Mouse (Mus musculus): ENCODE results near the gene Lat2. TPM values are rescaled to one million over a fixed set of nuclear protein-coding genes. Genes with fewer than 3 reads are reported as not detected.

Gene Lat2
- polyA plus RNA-seq, 1 experiment, result 5.9 TPM

- DNase-seq (ENCODE audit: low read depth), result no peak
- no peak for TF ChIP-seq CTCF (IDR thresholded peaks at IDR 0.05; ENCODE audit: borderline replicate concordance, extremely low read depth, insufficient read depth, insufficient read length)
- no peak for TF ChIP-seq POLR2A (IDR thresholded peaks at IDR 0.05; ENCODE audit: borderline replicate concordance, extremely low read depth, insufficient read depth, insufficient read length, poor library complexity, severe bottlenecking)
Measured at GRCm38 (mm10) chr5:134583006-134583883, 31.6 kb downstream of the Lat2 start.

- TF ChIP-seq CTCF (IDR thresholded peaks at IDR 0.05; ENCODE audit: borderline replicate concordance, extremely low read depth, insufficient read depth, insufficient read length) (peak; percentile 87), POLR2A (IDR thresholded peaks at IDR 0.05; ENCODE audit: borderline replicate concordance, extremely low read depth, insufficient read depth, insufficient read length, poor library complexity, severe bottlenecking) (peak; percentile 53; the same call in 1 of the 2 replicates)
- DNase-seq (ENCODE audit: low read depth), result peak; percentile 98
Measured at GRCm38 (mm10) chr5:134582221-134582907, 32.5 kb downstream of the Lat2 start.

GRCm38 (mm10) chr5:134581146-134581545 is 33.7 kb downstream of the Lat2 start, which contains the start of gene Rfc2:
Rfc2 (plus strand) TSS chr5:134581366.
- no peak for DNase-seq (ENCODE audit: low read depth)
- TF ChIP-seq POLR2A (IDR thresholded peaks at IDR 0.05; ENCODE audit: borderline replicate concordance, extremely low read depth, insufficient read depth, insufficient read length, poor library complexity, severe bottlenecking) (no peak), CTCF (IDR thresholded peaks at IDR 0.05; ENCODE audit: borderline replicate concordance, extremely low read depth, insufficient read depth, insufficient read length) (no peak)

- no peak for DNase-seq (ENCODE audit: low read depth)
- TF ChIP-seq CTCF (IDR thresholded peaks at IDR 0.05; ENCODE audit: borderline replicate concordance, extremely low read depth, insufficient read depth, insufficient read length) (no peak), POLR2A (IDR thresholded peaks at IDR 0.05; ENCODE audit: borderline replicate concordance, extremely low read depth, insufficient read depth, insufficient read length, poor library complexity, severe bottlenecking) (no peak)
Measured at GRCm38 (mm10) chr5:134579135-134579534, 35.7 kb downstream of the Lat2 start.

GRCm38 (mm10) chr5:134577534-134577933 is 37.3 kb downstream of the Lat2 start:
- TF ChIP-seq CTCF (IDR thresholded peaks at IDR 0.05; ENCODE audit: borderline replicate concordance, extremely low read depth, insufficient read depth, insufficient read length), result no peak
- no peak for TF ChIP-seq POLR2A (IDR thresholded peaks at IDR 0.05; ENCODE audit: borderline replicate concordance, extremely low read depth, insufficient read depth, insufficient read length, poor library complexity, severe bottlenecking)
- no peak for DNase-seq (ENCODE audit: low read depth)

GRCm38 (mm10) chr5:134576517-134577220 is 38.2 kb downstream of the Lat2 start:
- no peak for TF ChIP-seq POLR2A (IDR thresholded peaks at IDR 0.05; ENCODE audit: borderline replicate concordance, extremely low read depth, insufficient read depth, insufficient read length, poor library complexity, severe bottlenecking)
- no peak for TF ChIP-seq CTCF (IDR thresholded peaks at IDR 0.05; ENCODE audit: borderline replicate concordance, extremely low read depth, insufficient read depth, insufficient read length)
- no peak for DNase-seq (ENCODE audit: low read depth)

GRCm38 (mm10) chr5:134575833-134576232 is 39.0 kb downstream of the Lat2 start:
- DNase-seq (ENCODE audit: low read depth), result no peak
- TF ChIP-seq POLR2A (IDR thresholded peaks at IDR 0.05; ENCODE audit: borderline replicate concordance, extremely low read depth, insufficient read depth, insufficient read length, poor library complexity, severe bottlenecking) (no peak), CTCF (IDR thresholded peaks at IDR 0.05; ENCODE audit: borderline replicate concordance, extremely low read depth, insufficient read depth, insufficient read length) (no peak)

- TF ChIP-seq POLR2A (IDR thresholded peaks at IDR 0.05; ENCODE audit: borderline replicate concordance, extremely low read depth, insufficient read depth, insufficient read length, poor library complexity, severe bottlenecking) (no peak), CTCF (IDR thresholded peaks at IDR 0.05; ENCODE audit: borderline replicate concordance, extremely low read depth, insufficient read depth, insufficient read length) (no peak)
- DNase-seq (ENCODE audit: low read depth), result no peak
Measured at GRCm38 (mm10) chr5:134572508-134573214, 42.2 kb downstream of the Lat2 start.

GRCm38 (mm10) chr5:134571730-134572507 is 42.9 kb downstream of the Lat2 start:
- TF ChIP-seq POLR2A (IDR thresholded peaks at IDR 0.05; ENCODE audit: borderline replicate concordance, extremely low read depth, insufficient read depth, insufficient read length, poor library complexity, severe bottlenecking) (no peak), CTCF (IDR thresholded peaks at IDR 0.05; ENCODE audit: borderline replicate concordance, extremely low read depth, insufficient read depth, insufficient read length) (no peak)

GRCm38 (mm10) chr5:134568964-134569491 is 45.8 kb downstream of the Lat2 start:
- DNase-seq (ENCODE audit: low read depth), result peak; percentile 26
- TF ChIP-seq POLR2A (IDR thresholded peaks at IDR 0.05; ENCODE audit: borderline replicate concordance, extremely low read depth, insufficient read depth, insufficient read length, poor library complexity, severe bottlenecking), result no peak
- TF ChIP-seq CTCF (IDR thresholded peaks at IDR 0.05; ENCODE audit: borderline replicate concordance, extremely low read depth, insufficient read depth, insufficient read length), result no peak

More at GRCm38 (mm10) chr5:134571730-134572507, 42.9 kb downstream of the Lat2 start:
- DNase-seq (ENCODE audit: low read depth), result peak; percentile 94

Measured in brain, embryonic 14.5 days (tissue).